Mouse (Mus musculus) spleen, postnatal 10 days (tissue): ENCODE results near the gene Hmg20a.
"Not testable (repeated sequence)": the region's sequence is repeated elsewhere in the genome, so short reads cannot be mapped to it uniquely, and the experiment has no call there.

Experiments
- DNase-seq, 2 experiments: peaks; one replicate each; pipeline ENCODE4 v3.0.0; 2021 to 2022; ENCODE audit warnings: low spot score in 2 of 2

Hmg20a gene

DNA sequence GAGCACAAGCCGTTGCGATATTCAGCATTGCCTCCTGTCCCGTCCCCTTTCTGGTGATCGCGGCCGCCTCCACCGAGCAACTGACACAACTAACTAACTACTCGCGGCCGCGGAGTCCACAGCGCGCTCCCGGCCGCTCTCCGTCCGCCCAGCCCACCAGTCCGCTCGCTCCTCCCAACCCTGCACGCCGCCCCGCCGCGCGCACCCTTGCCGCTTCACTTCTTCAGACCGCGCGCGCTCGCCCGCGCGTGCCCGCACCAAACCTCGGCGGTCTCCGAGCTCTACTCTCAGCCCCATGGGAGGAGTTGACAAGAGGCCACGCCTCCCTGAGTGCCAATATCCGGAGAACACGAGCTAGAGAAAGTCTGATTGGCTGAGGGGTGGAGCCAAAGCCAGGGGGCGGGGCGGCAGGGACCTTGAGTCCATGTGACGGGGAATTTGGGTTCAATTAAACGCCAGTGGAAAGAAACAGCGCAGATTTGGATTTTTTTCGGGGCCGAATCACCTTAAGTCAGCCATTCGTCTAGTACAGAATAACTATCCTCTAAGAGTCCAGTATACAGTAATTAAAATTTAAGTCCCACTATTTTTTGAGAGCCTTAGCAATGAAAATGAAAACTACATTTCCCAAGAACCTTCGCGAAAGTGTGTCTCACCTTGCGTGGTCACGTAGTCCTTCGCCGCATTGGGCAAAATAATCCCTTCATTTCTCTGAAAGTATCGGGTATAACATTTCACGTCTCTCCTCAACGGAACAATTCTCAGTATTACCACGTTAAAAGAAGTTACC lies at the start of gene Hmg20a, which contains the start of gene Peak1:
Hmg20a (plus strand) TSS at position 662 of the 790 bp plus-strand sequence.
Peak1 (minus strand) TSS at position 120 of the 790 bp plus-strand sequence.
- peak; percentile 100 for DNase-seq

DNA sequence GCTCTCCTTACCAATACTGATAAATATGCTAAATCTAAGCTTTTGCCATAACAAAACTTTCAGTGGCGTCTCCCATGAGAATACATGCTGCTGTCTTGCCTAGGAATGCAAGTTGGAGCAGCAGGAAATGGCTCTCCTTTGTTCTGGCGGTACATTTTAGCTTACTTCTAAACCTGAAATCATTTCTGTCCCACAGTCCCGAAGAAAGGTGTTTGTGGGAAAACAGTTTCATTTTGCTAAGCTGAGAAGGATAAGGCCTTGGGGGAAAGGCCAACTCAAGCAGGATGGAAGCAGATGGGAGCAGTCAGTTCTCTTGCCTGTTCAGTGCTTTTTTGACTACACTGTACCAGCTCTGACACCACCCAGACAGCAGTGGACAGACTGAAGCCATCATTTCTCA lies 49.6 kb upstream of the Hmg20a start:
- no peak for DNase-seq

DNA sequence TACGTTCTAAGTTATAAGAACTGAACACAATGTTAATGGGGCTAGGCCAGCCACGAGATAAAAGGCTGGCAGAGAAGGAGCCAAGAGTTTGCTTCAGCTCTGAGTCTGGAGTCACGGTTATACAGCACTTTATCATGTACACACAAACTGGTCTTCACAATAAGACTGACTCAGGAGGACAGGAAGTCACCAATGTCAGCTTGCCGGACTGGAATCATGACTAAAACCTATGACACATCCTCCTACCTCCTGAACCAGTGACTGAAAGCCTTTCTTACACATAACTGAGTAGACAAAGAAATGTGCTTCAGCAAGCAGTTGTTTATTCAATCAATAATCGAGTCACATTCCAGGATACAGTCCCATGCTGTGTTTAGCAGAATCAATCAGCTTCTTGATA lies 47.7 kb upstream of the Hmg20a start:
- DNase-seq, result no peak

DNA sequence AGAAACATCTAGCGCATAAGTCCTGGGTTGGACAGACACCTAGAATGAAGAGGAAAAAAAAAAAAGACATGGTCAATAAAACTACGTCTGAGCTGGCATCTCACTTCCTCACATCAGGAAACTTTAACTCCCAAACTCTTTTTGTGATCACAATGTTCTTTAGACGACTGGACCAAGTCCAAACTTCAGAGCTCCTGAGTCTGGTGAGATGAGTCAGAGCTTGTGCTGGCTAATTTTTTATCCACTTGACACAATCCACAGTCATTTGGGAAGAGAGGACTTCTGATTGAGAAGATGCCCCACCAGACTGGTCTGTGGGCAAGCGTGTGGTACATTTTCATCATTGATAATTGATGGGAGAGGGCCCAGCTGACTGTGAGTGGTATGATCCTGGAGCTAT lies 44.0 kb upstream of the Hmg20a start:
- no peak for DNase-seq

DNA sequence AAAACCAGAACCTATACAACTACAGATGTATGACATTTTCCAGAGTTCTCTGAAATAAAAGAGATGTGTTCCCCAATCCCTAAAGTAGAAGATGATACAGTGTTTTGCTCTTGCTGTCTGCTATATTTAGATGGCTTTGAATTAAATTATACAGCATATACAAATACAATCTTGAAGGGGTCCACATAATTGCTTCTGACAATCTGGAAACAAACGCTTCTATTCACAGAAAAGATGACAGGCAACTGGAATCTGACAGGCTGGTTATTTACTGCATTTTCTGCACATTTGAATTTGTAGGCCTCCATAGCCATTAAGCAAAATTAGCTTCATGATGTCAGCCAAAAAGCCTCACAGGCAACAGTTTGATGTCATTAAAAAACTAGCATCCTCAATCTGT lies 35.6 kb upstream of the Hmg20a start:
- no peak for DNase-seq

DNA sequence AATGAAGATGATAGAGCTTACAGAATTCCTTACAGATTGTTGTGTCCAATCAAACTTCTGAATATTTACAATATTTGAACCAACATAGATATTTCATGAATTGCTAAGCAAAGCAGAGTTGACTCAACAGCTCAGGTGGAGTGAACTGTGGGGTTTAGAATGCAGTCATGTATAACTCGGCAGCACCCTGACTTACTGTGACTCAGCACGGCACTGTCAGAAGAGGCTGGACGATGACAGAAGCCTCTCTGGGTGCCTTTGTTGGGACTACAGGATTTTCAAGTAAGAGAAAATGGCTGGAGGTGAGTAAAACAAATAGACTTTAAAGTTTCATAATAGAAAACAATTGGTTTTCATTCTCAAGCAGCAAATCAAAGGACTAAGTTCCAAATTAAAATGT lies 25.6 kb upstream of the Hmg20a start:
- DNase-seq, result no peak

DNA sequence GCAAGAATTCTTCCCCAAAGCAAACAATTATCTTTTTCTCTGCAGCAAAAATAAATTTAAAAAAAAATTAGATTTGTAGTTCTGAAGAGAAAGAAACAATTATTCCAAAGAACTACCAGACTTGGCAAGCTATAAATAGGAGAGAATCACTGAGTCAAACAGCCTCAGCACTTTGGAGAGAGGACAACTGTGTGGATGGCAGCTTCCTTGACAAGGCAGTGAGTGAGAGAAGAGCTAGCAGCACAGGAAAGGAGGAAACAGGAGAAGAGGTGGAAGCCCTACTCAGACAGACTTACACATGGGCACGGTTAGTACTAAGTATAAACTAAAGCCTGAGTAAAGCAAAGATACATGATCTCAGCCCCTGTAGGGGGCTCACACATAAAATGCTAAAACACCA lies 22.1 kb upstream of the Hmg20a start:
- DNase-seq, result no peak

DNA sequence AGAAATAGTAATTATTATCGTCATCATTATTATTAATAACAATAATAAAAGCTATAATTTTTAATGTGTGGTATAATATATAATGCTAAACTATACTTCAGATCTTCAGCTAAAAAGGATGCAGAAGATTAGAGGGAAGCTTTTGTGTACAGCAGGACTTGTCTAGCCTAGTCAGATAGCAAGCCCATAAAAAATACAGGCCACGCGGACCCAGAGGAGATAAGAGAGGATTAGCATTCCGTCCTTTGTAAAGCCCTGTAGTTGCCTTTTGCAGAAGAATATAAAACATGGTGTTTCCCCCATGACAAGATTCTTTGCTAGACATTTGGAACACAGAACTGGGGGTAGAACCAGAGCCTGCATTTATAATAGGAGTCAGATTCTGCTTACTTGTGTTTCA lies 13.8 kb upstream of the Hmg20a start:
- no peak for DNase-seq

DNA sequence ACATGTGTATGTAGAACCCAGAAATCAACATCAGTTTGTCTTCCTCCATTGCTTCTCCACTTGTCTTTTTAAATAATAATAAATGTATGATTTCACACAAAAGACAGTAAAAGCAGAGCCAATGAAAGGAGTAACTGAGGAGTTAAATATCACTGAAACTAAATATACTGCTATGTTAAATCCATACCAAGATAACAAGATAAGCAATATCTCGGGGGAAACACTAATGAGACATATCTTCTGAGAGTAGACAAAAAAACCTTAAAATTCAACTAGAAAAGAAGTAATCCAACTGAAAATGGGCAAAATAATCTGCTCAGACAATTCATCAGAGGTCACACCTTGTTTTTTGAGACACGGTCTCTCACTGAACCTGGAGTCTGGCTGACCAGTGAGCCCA lies 8.5 kb upstream of the Hmg20a start:
- no peak for DNase-seq

DNA sequence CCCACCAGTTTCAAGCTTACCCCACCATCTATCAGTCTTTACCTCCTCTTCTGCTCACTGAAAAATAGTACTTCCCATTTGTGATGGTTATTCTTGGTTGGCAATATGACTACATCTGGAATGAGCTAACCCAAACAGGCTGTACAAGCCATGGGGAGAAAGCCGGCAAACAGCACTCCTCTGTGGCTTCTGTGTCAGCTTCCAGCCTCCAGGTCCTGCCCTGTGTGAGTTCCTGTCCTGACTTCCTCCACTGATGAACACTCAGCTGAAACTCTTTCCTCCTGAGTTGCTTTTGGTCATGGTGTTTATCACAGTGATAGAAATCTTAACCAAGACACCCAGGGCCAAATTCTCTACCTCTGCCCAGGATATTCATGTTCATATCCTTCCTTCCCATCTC lies 5.7 kb upstream of the Hmg20a start:
- DNase-seq, result no peak

DNA sequence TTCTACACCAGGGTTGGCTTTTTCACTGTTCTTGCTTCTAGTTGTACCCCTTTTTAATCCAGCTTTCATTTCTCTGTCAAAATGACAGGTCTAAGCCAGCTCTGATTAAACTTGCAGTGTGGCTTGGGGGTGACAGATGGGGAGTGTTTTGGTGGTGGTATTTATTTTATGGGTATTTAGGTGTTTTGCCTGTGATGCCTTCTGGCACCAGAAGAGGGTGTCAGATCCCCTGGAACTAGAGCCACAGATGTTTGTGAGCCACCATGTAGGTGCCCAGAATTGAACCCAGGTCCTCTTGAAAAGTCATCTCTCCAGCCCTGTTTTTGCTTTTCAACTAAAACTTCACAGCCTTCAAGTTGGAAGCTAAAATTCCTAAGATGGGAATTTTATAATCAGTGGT lies 4.1 kb upstream of the Hmg20a start:
- no peak for DNase-seq

DNA sequence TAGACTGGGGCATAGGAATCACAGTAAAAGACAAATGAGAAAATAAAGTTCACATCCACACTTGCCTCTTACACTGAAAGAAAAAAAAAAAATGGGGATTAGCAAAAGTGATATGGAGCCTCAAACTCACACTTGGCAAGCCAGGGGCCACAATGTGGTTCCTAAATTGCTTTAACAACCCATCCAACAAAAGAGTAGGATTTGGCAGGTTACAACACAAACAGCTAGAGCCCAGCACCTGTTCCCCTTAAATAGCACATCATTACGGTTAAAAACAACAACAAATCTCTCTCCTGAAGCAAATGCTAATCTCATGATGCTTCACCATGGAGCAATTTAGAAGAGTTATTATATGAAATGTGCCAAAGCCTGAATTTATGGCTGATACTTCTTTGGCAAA lies 3.0 kb upstream of the Hmg20a start:
- DNase-seq, result no peak

DNA sequence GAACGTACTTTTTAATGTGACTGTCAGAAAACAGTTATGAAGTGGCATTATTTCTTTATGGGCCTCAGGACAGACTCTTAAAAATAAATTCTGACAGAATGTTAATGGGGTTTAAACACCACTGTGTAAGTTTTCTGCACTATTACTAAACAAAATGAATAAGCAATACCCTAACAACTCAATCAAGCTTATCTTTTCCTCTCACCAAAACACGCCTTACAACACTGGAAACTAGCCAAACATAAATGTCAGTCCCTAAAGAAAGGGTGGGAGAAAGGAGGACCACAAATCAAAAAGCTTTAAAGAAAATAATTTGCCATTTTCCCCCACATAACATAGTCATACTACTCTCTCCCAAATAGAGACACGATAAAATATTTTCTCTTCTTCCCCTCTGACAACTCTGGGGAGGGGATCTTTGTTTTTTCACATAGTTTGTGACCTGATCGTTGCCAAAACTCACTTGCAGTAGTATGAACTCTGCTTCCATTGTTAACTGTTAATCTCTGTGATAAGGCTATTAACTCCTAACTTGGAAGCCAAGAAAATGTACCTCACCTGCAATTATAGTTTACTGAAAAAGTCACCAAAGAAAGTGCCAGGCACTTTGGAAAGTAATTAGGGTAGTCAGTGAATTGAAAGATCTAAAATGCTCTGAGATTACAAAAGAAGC lies 2.3 kb upstream of the Hmg20a start:
- DNase-seq, result no peak

DNA sequence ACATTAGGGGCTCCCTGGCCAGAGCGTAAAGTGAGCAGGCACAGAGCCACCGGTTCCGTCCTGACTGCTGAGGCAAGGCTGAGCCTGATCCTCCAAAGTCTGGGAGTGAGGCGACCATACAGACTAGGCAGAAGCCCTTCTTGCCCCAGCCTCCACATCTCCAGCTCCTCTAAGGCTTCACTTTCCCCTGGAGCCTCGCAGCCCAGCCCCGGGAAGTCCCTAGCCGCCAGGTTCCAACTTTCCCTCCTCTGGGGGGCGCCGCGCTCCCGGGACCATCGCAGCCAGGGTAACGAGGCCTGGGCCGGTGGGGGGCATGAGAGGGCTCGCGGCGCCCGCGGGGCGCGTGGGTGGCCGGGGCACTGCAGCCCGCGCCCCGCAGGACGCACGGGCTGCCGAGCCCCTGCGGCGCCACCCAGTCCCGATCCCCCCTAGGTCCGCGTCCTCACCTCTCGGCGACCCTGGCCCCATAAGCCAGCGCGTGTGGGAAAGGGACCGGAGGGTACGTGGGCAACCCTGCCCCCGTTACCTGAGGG lies 928 bp upstream of the Hmg20a start:
- DNase-seq, result peak; percentile 73 to 85

DNA sequence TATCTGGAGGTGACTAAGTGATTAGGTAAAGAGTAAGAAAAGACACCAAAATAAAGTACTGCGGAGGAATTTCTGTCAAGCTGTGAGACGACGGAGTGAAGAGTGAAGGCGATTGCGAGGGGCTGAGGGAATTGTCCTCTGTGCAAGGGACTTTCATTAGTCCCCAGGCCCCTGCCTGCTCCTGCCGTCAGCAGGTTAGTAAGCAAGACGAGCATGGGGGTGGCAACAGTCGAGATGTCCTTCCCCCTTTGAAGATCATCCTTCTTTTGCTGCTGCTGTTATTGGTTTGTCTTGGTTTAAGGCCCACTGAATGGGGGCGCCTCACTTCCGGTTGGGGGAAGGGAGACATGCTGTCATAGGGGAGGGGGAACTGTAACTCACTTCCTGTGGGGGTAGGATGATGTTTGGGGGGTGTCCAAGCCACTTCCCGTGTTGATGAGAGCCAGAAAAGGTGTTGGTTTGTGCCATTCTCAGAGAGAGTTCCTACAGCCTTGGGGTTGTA lies 380 bp downstream of the Hmg20a start:
- peak; percentile 62 to 82 for DNase-seq

DNA sequence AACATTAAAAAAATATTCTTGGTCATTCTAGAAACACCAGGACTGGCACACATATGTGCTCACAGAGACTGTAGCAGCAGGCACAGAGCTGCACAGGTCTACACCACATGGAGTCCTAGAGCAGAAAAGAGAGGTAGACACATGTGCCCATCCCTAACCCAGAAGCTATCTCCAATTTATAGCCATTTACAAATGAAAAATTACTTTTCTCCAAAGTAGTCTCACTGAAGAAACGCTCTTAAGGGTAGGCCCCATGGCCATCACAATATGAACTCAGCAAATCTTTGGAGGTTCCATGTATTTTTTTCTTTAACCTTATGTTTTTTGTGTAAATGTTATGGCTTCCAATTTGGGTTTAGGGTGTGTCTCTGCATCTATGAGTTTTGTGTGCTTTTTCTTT lies 1.8 kb downstream of the Hmg20a start:
- DNase-seq, result no peak

DNA sequence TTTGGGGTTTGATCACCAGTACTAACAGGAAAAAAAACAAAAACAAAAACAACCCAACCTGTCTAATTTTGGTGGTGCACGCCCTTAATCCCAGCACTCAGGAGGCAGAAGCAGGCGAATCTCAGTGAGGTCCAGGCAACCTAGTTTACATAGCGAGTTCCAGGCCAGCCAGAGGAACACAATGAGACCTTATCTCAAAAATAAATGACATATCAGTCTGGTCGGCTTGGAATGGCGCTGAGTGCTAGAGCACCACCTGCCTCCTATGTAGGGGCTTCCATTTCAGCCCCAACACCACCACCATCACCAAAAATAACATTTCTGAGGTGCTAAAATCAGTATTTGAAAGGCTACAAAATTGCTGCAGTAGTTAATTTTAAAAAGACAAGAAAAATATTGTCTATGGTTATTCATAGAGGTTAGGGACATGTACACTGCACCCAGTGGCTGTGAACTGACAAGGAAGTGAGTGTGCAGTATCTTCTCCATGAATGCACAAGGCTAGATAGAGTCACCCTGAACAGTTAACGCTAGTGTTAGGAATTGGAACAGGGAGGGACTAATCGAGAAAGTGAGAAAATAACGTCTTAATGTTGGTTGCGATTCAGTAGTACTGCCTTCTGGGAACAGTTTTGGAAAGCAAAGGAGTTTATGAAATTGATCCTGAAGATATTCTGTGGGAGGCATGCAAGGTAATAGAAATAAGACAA lies 2.6 kb downstream of the Hmg20a start:
- DNase-seq, result no peak

DNA sequence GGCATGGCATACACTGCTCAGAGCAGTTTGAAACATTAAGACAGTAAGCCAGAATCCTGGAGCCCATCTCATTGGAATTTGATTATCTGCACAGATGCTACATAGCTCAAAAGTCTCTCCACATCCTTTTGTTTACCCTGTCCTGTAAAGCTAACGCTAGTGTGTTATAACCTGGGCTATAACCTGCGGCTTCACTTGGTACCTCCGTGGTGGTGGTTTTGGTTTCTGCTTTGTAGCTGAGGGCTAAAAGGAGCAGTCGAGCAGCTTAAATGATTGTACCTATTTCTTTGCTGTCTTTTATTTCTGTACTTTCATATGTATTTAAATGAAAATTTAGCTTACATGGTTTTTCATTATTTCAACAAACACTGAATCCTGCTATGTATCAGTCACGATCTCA lies 3.6 kb downstream of the Hmg20a start:
- no peak for DNase-seq

DNA sequence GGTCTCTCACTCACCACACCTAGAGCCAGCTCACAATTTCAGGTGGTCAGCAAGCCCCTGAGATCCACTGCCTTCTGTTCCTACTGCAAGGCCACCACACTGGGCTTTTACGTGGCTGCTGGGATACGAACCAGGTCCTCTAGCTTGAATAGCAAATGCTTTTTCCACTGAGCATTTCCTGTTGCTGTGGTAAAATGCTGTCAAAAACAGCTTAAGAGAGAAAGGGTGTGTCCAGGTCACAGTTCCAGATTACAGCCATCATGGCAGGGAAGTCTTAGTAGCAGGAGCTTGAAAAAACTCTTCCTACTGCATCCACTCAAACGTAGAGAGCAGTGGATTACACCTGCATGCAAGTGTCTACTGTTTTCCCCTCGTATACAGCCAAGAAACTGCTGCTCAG lies 6.5 kb downstream of the Hmg20a start:
- DNase-seq, result no peak

DNA sequence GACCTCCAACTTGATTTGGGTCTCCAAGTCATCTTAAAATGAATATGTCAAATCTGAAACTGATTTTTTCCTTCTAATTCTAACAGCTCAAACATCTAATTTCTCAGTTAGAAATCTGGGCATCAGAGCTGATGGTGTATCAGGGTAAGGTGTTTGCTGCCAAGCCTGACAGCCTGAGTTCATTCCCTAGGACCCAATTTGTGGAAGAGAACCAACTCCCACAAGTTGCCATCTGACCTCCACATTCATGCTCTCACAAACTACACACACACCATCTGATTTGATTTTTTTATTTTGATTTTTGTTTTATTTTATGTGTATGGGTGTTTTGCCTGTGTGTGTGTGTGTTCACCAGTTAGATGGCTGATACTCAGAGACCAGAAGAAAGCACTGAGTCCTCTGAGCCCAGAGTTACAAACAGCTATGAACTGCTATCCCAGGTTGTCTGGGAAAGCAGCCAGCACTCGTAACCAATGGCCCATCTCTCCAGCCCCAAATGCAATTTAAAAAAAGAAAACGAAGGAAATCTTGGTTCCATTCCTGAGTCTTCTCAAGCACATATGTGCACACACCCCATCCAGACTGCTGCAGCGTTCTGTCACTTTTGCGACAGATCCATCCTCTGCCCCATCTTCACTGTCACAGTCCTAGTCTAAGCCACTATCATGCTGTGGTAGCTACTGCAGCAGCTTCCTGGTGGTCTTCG lies 17.6 kb downstream of the Hmg20a start:
- DNase-seq, result no peak

DNA sequence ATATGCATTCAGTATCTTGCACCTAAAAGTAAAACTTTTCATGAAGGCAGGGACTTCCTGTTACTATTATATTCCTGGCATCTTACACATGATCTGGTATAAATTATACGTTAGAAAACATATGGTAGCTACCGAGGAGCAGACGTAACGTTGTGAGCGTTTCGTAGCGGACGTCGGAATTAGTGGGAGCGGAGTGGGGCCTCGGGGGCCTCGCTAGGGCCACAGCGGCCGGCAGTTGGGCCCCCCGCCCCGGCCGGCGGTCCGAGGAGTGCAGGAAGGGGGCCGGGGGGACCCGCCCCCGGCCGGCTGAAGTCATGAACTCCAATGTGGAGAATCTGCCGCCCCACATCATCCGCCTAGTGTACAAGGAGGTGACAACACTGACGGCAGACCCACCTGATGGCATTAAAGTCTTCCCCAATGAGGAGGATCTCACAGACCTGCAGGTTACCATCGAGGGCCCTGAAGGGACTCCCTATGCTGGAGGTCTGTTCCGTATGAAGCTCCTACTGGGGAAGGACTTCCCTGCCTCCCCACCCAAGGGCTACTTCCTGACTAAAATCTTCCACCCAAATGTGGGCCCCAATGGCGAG lies 19.0 kb downstream of the Hmg20a start:
- not testable (repeated sequence) for DNase-seq
